Mouse (Mus musculus) hindbrain, embryonic 16.5 days (tissue): ENCODE measurements around the gene Apol9b. TPM values are rescaled to one million over a fixed set of nuclear protein-coding genes. Genes with fewer than 3 reads are reported as not detected.
"Not testable (repeated sequence)": the region's sequence is repeated elsewhere in the genome, so short reads cannot be mapped to it uniquely, and the experiment has no call there.

ENCODE experiments used
- ATAC-seq: fragments of 200-750 bp; cut with Nextera tagmentation; 2 replicates; pipeline ENCODE4 v1.8.0; 2017; ENCODE audit warnings: moderate TSS enrichment, moderate library complexity
- H3K27ac ChIP-seq: fragments of 300-500 bp; sonication (generic); 2 replicates; pipeline ENCODE4 v1.5.1; 2014; ENCODE audit warnings: low read depth, mild to moderate bottlenecking, control low read depth, low read length, moderate library complexity
- H3K27me3 ChIP-seq: fragments of 300-500 bp; sonication (generic); replicated peaks from 2 replicates; pipeline ENCODE4 v1.6.1; 2014; ENCODE audit warnings: low read length; ENCODE audit not compliant: control insufficient read depth, insufficient read depth
- H3K36me3 ChIP-seq: fragments of 300-500 bp; sonication (generic); 2 replicates; pipeline ENCODE4 v1.6.1; 2014; ENCODE audit warnings: mild to moderate bottlenecking, low read length, moderate library complexity, mixed read lengths; ENCODE audit not compliant: control insufficient read depth, insufficient read depth
- H3K4me1 ChIP-seq: fragments of 300-500 bp; sonication (generic); 2 replicates; pipeline ENCODE4 v1.6.1; 2014; ENCODE audit warnings: low read depth, low read length; ENCODE audit not compliant: control insufficient read depth, insufficient read depth
- H3K4me2 ChIP-seq: fragments of 300-500 bp; sonication (generic); 2 replicates; pipeline ENCODE4 v1.6.1; 2014; ENCODE audit warnings: mild to moderate bottlenecking, low read length, control low read depth, moderate library complexity
- H3K4me3 ChIP-seq: fragments of 300-500 bp; sonication (generic); 2 replicates; pipeline ENCODE4 v1.5.1; 2014; ENCODE audit warnings: mild to moderate bottlenecking, low read length, control low read depth, moderate library complexity
- H3K9ac ChIP-seq: fragments of 300-500 bp; sonication (generic); 2 replicates; pipeline ENCODE4 v1.6.1; 2014; ENCODE audit warnings: low read depth, mild to moderate bottlenecking, control low read depth, low read length, moderate library complexity
- H3K9me3 ChIP-seq: fragments of 300-500 bp; sonication (generic); 2 replicates; pipeline ENCODE4 v1.6.1; 2014; ENCODE audit warnings: mild to moderate bottlenecking, low read length, moderate library complexity; ENCODE audit not compliant: control insufficient read depth
- WGBS: fragments of 180-500 bp; shearing (Covaris S2); extraction: QIAGEN DNeasy Blood & Tissue Kit; methylation state at CpG from one replicate; pipeline ENCODE4 v1.1.7; 2014; 5-methylcytosine and 5-hydroxymethylcytosine counted together
- polyA plus RNA-seq: library from polyadenylated mRNA; unstranded; fragments of >200 nt; fragmentation: Nextera tagmentation; extraction: Ambion mirVana; gene quantifications from 2 replicates; pipeline ENCODE4 v1.2.1, GENCODE M21; 2015

Gene Apol9b
- polyA plus RNA-seq = 0.13 and 0.44 TPM in 2 replicates

DNA sequence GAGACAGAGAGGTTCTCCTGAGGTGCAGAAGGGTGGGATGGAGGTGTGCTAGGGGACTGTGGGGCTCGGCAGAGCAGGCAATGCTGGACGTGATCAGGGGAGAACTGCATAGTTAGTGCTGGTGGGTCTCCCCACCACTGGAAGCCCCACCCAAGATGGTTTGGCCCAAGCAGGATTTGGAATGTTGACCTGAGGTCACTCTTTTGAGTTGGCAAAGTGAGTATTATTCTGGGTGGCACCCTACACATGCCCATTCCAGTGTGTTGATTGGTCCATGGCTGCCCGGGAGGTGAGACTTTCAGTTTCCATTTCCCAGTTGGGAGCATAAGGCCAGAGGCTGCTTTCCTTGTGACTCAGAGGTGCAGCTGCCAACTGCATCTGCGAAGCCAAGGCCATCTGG is at the start of gene Apol9b:
Gene Apol9b, plus strand, starts transcription at position 301 of the 400 bp plus-strand sequence.
- not testable (repeated sequence) for H3K4me1 ChIP-seq, H3K9ac ChIP-seq, H3K27ac ChIP-seq, H3K9me3 ChIP-seq, H3K27me3 ChIP-seq, H3K4me2 ChIP-seq, ATAC-seq, H3K36me3 ChIP-seq, H3K4me3 ChIP-seq
- 100% methylated on average over 1 of the region's 4 CpGs for WGBS

DNA sequence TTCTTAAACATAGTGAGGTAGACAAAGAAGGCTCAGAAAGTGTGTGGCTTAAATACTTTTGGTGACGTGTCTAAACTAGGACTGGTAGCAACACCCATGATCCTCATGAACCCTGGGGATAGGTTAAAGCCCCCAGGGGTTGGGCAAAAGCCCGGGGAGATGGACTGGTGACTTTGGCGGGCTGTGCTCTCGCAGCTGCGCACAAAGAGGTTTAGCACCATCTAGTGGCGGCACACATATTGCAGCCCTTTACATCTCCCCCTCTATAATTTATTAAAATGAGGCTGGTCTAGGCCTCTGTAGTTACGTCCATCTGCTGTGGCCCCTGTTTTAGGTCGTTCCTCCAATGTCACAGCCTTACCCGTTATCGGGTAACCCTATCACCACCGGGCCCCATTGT is 44.9 kb upstream of the Apol9b start:
- H3K36me3 ChIP-seq, H3K9me3 ChIP-seq, H3K27ac ChIP-seq, H3K27me3 ChIP-seq, H3K4me3 ChIP-seq, H3K4me2 ChIP-seq, ATAC-seq, H3K4me1 ChIP-seq, H3K9ac ChIP-seq: not testable (repeated sequence)
- WGBS = 3% methylated on average over 8 of the region's 11 CpGs

DNA sequence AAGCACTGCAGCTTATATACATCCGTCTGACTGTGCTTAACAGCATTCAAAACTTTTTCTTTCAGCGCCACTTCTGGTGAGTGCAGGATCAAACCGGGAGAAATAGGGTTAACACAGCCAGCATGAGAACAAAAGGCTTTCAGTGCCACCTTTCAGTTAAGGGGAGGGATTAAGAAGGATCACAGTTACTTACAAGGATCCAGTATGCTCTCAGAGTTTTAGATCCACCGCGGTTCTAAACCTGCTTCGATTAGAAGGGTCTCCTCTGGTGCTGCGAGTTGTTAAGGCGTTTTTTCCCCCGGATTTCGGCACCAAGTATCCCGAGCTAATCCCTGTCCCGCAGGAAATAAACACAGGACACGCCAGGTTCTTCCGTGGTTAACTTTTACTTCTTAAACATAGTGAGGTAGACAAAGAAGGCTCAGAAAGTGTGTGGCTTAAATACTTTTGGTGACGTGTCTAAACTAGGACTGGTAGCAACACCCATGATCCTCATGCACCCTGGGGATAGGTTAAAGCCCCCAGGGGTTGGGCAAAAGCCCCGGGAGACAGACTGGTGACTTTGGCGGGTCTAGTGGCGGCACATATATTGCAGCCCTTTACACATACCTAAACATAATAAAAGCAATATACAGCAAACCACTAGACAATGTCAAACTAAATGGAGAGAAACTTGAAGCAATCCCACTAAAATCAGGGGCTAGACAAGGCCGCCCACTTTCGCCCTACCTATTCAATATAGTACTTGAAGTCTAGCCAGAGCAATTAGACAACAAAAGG is 37.1 kb upstream of the Apol9b start:
- ATAC-seq, H3K27me3 ChIP-seq, H3K36me3 ChIP-seq, H3K9ac ChIP-seq, H3K27ac ChIP-seq, H3K4me1 ChIP-seq, H3K9me3 ChIP-seq: not testable (repeated sequence)
- peak overlapping the region; percentile 35 for H3K4me2 ChIP-seq
- 10% methylated on average over 19 of the region's 20 CpGs for WGBS
- peak overlapping the region; percentile 3; the same call in 1 of the 2 replicates for H3K4me3 ChIP-seq

DNA sequence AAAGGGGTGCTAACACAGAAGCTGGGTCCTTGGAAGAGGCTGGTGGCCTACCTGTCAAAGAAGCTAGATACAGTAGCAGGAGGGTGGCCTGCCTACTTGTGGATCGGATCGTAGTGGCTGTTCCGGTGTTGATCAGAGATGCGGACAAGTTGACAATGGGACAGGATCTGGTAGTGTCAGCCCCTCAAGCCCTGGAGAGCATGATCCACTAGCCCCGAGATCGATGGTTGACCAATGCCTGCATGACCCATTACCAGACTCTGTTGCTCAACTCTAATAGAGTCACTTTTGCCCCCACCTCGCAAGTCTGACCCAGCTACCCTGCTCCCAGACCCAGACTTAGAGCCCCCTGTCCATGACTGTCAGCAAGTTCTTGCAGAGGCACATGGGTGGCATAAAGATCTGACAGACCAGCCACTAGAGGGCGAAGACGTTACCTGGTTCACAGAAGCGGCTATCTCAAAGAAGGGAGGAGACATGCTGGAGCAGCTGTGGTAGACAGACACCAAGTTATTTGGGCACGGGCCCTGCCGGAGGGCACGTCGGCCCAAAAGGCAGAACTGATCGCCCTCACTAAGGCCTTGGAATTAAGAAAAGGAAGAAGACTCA is 34.0 kb upstream of the Apol9b start:
- WGBS = 42% methylated on average over 11 of the region's 15 CpGs
- H3K4me1 ChIP-seq, H3K4me3 ChIP-seq, H3K27me3 ChIP-seq, H3K27ac ChIP-seq, H3K4me2 ChIP-seq, H3K36me3 ChIP-seq, H3K9me3 ChIP-seq, ATAC-seq, H3K9ac ChIP-seq: not testable (repeated sequence)

DNA sequence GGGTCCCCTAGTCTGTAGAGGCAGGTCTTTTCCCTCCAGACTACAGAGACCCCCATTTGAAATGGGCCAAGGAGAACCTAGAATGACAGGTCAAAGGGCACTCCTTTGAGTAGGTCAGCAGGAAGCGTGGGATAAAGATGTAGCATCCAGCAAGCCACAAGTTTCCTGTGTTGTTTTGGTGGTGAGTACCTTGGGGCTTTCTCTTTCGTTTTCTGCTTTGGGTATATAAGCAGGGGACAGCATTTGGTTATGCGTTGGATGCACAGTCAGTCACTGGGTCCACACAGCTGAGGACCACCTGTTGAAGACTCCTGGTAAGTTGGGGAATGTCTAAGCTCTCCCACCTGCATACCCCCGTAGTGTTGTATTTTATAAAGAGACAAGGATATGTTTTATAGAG is 30.2 kb upstream of the Apol9b start, which contains the start of gene Apol7e:
Gene Apol7e, plus strand, starts transcription at position 202 of the 400 bp plus-strand sequence.
- not testable (repeated sequence) for H3K36me3 ChIP-seq, ATAC-seq, H3K27me3 ChIP-seq, H3K9me3 ChIP-seq, H3K9ac ChIP-seq, H3K4me3 ChIP-seq, H3K4me1 ChIP-seq, H3K4me2 ChIP-seq, H3K27ac ChIP-seq
- WGBS = 75% methylated on average over 4 of the region's 4 CpGs

DNA sequence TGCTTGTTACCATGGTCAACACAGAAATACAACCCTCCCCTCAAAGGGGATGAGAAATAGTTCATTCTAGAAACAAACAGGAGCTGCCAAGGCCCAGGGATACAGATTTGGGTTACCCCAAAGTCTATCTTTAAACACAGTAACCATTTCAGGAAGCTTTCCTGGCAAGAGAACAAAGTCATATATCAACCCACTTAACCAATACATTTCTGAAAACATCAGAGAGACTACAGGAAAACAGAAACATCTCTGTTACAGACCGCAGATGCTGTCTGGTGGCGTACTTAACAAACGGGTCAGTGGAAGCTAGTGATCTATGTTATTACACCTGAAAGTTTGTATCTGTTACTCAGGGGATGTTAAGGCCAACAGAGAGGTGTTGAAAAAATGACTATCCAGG is 23.5 kb upstream of the Apol9b start:
- WGBS = 88% methylated on average over 3 of the region's 3 CpGs
- not testable (repeated sequence) for H3K9ac ChIP-seq, H3K9me3 ChIP-seq, H3K4me2 ChIP-seq, ATAC-seq, H3K36me3 ChIP-seq, H3K27me3 ChIP-seq, H3K4me1 ChIP-seq, H3K4me3 ChIP-seq, H3K27ac ChIP-seq

DNA sequence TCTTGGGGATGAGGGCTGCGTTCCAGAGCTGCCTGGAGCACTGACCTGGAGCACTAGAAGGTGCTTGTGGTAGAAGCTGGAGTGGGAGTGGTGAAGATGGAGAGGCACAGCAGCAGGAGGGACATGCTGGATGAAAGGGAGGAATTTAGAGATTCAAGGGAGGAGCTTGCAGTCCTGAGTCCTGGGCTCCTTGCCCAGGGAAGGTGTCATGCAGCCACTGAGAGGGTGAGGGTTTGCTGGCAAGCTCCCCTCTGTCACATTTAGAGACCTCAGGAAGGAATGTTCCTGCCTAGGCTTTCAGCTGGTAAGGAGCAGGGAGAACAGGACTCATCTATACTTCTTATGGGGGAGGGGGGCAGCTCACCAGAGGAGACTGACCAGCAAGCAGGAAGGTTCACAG is 19.9 kb upstream of the Apol9b start:
- not testable (repeated sequence) for H3K27me3 ChIP-seq, H3K9me3 ChIP-seq, H3K4me1 ChIP-seq, H3K9ac ChIP-seq, H3K4me2 ChIP-seq, ATAC-seq, H3K27ac ChIP-seq, H3K4me3 ChIP-seq, H3K36me3 ChIP-seq
- no CpG with 5 or more reads among the region's 1 CpGs for WGBS

DNA sequence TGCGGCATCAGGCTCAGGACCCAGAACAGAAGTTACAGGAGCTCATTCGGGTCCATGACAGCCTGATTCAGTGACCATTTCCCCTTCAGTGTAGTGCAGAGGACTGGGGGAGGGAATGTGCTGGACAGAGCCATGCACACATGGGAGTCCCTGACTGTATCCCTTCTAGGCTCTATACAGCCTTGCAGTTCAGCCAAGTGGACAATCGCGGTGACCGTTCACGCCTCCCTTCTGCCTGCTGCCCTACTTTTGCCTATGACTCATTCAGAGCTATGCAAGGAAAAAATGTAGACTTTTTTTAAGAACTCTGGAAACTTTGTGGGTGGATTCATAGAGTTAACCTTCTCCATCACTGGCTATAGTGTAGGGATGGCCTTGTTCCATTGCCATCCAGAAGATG is 10.6 kb upstream of the Apol9b start:
- H3K4me3 ChIP-seq, H3K9ac ChIP-seq, ATAC-seq, H3K27me3 ChIP-seq, H3K36me3 ChIP-seq, H3K4me2 ChIP-seq, H3K27ac ChIP-seq, H3K4me1 ChIP-seq, H3K9me3 ChIP-seq: not testable (repeated sequence)
- 85% methylated on average over 2 of the region's 6 CpGs for WGBS

DNA sequence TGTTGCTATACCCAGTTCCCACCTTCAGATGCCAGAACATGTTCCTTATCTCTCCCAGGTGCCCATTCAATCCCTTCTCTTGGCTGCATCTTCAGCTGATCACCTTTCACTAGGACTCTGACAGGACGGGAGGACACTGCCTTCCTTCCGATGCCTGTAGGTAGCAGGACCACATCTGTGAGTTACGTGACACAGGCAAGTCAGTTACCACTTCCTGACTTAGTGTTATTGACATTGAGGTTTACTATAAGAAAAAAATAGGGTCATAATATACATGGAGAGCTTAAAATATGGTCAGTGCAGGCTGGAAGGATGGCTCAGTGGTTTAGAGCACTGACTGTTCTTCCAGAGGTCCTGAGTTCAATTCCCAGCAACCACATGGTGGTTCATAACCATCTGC is 7.3 kb upstream of the Apol9b start:
- not testable (repeated sequence) for H3K9ac ChIP-seq, H3K4me2 ChIP-seq, H3K4me1 ChIP-seq, H3K9me3 ChIP-seq, H3K27me3 ChIP-seq, H3K27ac ChIP-seq, ATAC-seq, H3K36me3 ChIP-seq, H3K4me3 ChIP-seq
- no CpG with 5 or more reads among the region's 3 CpGs for WGBS
